Mouse (Mus musculus): Measurements from ENCODE around the gene Mrpl52.

Mrpl52 gene

DNA sequence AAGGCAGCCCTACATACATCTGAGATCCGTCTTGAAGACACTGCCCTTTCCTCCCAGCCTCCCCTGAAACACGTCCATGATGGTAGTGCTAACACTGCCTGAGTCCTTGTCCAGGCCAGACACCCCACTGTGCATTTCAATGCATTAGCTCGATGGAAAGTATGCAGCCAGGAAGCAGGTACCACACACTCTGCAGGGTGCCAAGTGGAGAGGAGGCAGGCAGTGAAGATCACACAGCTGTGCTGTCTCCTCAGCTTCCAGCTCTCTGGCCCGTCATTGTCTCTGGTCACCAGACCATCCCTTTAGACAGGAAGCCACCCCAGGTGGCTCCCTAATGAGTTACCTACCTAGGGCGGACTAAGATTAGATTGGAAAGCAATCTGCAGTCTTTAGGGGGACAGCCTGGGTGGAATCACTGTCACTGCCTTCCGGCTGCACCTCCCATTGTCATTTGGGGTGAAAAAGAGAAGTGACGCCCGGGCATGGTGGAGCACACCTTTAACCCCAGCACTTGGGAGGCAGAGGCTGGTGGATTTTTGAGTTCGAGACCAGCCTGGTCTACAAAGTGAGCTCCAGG is 14.6 kb upstream of the Mrpl52 start:
- no peak for ATAC-seq (ENCODE audit: low TSS enrichment)

DNA sequence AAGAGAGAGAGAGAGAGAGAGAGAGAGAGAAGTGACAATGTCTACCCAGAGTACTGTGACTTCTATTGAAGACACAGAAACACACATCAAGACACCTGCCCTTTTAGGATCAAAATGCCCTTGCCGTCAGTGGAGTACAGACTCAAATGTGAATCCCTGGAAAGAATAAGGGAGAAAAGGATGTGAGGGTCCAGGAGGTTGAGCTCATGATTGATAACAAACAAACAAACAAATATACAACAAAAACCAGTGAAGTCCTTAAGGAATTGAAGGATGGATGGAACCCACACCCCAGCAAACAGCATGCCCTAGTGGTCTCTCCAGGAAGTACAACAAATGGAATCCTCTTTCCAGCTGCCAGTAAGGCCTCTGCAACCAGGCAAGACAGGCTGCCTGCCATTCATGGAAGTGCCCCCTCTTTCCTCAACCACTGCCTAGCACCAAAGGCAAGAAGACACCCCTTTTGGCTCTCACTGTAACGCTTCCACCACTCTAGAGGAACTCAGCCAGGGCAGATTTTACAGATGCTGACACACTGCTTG is 14.0 kb upstream of the Mrpl52 start:
- peak; percentile 87 for ATAC-seq (ENCODE audit: low TSS enrichment)

GRCm38 (mm10) chr14:54413877-54414700 is 12.6 kb upstream of the Mrpl52 start:
- no peak for ATAC-seq (ENCODE audit: low TSS enrichment)

- no peak for ATAC-seq (ENCODE audit: low TSS enrichment)
Measured at GRCm38 (mm10) chr14:54415241-54416020, 11.3 kb upstream of the Mrpl52 start.

- no peak for ATAC-seq (ENCODE audit: low TSS enrichment)
Measured at GRCm38 (mm10) chr14:54416229-54416775, 10.4 kb upstream of the Mrpl52 start.

GRCm38 (mm10) chr14:54416830-54417229 is 9.9 kb upstream of the Mrpl52 start:
- ATAC-seq (ENCODE audit: low TSS enrichment) = no peak

- no peak for ATAC-seq (ENCODE audit: low TSS enrichment)
Measured at GRCm38 (mm10) chr14:54417623-54418081, 9.1 kb upstream of the Mrpl52 start, which contains the start of gene Slc7a7. Gene Slc7a7, minus strand, starts transcription at chr14:54417780.

DNA sequence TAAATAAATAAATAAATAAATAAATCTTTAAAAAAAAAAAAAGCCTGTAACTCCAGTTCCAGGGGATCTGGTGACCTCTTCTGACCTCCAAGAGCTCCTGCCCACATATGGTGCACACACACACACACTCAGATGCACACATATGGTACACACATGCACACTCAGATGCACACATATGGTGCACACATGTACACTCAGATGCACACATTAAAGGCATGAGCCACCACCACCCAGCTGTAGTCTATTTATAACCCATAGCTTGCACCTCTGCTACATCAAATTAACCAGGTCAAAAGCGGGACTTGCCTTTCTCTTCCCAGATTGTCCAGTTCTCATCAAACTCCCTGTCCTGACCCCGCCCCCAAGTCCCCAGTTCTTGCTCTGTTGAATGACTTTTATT is 5.7 kb upstream of the Mrpl52 start:
- ATAC-seq (ENCODE audit: low TSS enrichment) = no peak

GRCm38 (mm10) chr14:54423406-54423805 is 3.3 kb upstream of the Mrpl52 start:
- ATAC-seq (ENCODE audit: low TSS enrichment) = no peak

GRCm38 (mm10) chr14:54424634-54425033 is 2.1 kb upstream of the Mrpl52 start:
- no peak for ATAC-seq (ENCODE audit: low TSS enrichment)

- ATAC-seq (ENCODE audit: low TSS enrichment) = no peak
Measured at GRCm38 (mm10) chr14:54425540-54425939, 1.2 kb upstream of the Mrpl52 start.

GRCm38 (mm10) chr14:54426003-54426688 is 563 bp upstream of the Mrpl52 start:
- peak; percentile 43; the same call in 1 of the 2 replicates for ATAC-seq (ENCODE audit: low TSS enrichment)

GRCm38 (mm10) chr14:54427696-54428095 is 987 bp downstream of the Mrpl52 start:
- no peak for ATAC-seq (ENCODE audit: low TSS enrichment)

DNA sequence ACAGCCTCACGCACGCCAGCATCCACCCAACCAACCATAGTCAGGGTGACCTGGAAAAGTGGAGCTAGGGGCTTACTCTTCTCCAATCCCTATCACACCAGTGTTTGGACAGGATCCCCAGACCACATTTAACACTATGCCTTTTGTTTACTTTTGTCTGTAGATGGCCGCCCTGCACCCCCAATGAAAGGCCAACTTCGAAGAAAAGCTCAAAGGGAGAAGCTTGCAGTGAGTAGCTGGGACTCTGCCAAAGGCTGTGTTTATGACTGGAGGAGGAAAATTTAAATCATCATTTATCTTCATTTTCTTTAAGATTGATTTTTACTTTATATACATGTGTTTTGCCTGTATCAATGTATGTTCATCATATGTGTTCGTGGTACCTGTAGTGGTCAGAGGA is 1.7 kb downstream of the Mrpl52 start:
- no peak for ATAC-seq (ENCODE audit: low TSS enrichment)

DNA sequence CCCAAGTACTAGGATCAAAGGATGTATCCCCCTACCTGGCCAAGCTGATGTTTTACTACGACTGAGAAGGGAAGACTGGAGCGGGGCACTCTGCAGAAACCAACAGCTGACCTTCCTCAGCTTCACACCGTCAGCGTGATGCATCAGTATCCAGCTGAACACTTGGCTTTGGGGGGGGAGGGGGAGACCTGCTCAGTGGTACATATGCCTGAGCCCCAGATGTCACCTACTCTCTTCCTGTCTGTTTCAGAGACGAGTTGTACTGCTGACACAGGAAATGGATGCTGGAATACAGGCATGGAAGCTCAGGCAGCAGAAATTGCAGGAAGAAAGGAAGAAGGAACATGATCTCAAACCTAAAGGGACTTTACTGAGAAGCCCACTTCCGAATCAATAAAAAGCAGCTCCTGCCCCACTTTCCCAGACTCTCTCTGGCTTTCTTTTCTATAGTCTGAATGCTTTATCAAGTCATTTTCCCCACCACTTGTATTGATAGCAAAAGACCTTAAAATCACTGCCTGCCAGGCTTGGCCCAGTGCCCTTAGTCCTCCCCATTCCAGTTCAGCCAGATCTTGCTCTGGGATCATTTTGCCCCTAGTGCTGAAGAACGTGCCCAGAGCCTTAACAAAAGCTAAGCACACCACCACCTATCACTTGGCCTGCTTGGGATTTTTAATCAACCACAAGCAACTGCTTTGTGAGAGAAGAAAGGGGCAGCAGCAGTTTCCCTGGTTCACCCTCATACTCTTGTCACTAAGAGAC is 2.8 kb downstream of the Mrpl52 start:
- ATAC-seq (ENCODE audit: low TSS enrichment) = no peak

- no peak for ATAC-seq (ENCODE audit: low TSS enrichment)
Measured at GRCm38 (mm10) chr14:54430406-54431145, 3.9 kb downstream of the Mrpl52 start.

DNA sequence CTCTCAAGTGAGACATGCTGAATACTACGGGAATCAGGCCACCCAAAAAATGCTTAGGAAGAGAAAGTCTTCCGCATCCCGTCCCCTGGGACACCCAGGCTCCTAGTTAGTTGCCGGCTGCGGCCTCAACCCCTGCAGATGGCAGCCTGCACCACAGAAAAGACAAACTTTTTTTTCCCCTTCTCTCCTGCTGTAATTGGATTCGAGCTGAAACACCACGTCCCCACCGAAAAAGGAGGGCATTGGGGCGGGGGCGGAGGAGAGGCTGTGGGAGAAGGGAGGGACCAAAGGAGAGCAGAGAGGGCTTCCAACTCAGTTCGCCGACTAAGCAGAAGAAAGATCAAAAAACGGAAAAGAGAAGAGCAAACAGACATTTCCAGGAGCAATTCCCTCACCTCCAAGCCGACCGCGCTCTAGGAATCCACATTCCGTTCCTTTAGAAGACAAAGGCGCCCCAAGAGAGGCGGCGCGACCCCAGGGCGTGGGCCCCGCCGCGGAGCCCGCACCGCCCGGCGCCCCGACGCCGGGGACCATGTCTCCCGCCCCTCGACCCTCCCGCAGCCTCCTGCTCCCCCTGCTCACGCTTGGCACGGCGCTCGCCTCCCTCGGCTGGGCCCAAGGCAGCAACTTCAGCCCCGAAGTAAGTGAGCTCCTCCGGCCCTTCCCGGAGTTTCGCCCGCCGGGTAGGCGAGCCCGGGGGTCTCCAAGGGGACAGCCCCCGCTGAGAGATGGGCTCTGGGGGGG is 4.8 kb downstream of the Mrpl52 start, which contains the start of gene Mmp14:
Gene Mmp14 (plus strand): TSS at position 279 of the 744 bp plus-strand sequence.
- ATAC-seq (ENCODE audit: low TSS enrichment) = peak; percentile 29

- no peak for ATAC-seq (ENCODE audit: low TSS enrichment)
Measured at GRCm38 (mm10) chr14:54432078-54432836, 5.5 kb downstream of the Mrpl52 start.

Measured in frontal cortex, adult (tissue).